ENCODE assay signal across 30 mouse cellular contexts in the genomic region with DNA sequence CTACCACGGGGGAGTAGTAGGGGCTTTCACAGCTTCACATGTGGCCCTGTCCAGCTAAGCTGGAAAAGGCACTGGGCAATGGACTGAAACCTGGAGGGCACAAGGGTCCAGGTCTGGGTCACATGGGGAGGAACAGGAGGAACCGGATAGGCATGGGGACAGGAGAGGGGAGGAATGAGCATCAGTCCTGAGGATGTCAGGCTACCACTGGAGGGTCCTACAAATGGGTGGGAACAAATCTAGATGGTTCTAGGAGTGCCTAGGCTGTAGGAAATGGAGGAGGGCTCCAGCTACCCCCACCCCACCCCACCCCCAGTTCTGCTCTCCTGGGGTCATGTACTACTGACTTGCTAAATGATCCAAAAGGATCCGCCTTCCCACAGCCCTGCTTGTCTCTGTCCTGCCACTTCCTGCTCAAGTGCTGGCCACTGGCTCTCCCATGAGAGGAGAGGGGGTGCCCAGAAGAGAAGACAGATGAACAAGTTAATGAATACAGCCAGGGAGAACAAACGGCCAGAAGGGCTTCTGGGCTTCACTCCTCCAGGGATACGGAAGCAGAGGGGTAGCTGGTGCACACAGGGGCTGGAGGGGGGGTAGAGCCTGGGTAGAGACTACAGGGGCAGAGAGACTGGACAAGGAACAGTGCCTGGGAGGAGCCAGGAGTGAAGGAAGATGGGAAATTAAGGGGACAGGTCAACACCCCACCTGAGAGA. TPM values are rescaled to one million over a fixed set of nuclear protein-coding genes. Genes with fewer than 3 reads are reported as not detected.
DNase-seq lines count a peak whose midpoint lies in the region; ATAC-seq and TF ChIP-seq lines count a peak whose summit lies in the region.
"Had no signal": no experiment of that assay in that cellular context is flagged by ENCODE, and none has a peak within 500 bp of the region (broad histone marks: within the 10 kb centered on the region; RNA-seq: fewer than 3 reads in every experiment).

No protein-coding gene starts in this region.

- no peak for TF ChIP-seq EP300 in liver, postnatal 0 days (IDR thresholded peaks at IDR 0.05; ENCODE audit: low read depth)

- 62% methylated on average over 5 of the region's 5 CpGs for WGBS in liver, postnatal 0 days (ENCODE audit: insufficient replicate concordance)
- 26% methylated on average over 5 of the region's 5 CpGs for WGBS in kidney, embryonic 16.5 days

- H3K9me3 ChIP-seq in liver, postnatal 0 days (ENCODE audit: low read length): no peaks in the 10 kb centered on the region
- H3K9me3 ChIP-seq in kidney, embryonic 16.5 days (ENCODE audit: low read length): no peaks in the 10 kb centered on the region
- H3K9me3 ChIP-seq: embryonic facial prominence, embryonic 13.5 days; forebrain, embryonic 10.5 days; forebrain, embryonic 15.5 days; heart, embryonic 12.5 days; hindbrain, embryonic 15.5 days; limb, embryonic 12.5 days; neural tube, embryonic 12.5 days had no signal

- H3K36me3 ChIP-seq in liver, postnatal 0 days (replicated peaks; ENCODE audit: insufficient read depth, low read length): peaks cover 14% of the 10 kb centered on the region
- H3K36me3 ChIP-seq in kidney, embryonic 16.5 days (ENCODE audit: insufficient read depth, low read length): peaks cover 11% of the 10 kb centered on the region
- H3K36me3 ChIP-seq: embryonic facial prominence, embryonic 13.5 days; forebrain, embryonic 15.5 days; hindbrain, embryonic 15.5 days; limb, embryonic 12.5 days; neural tube, embryonic 12.5 days had no signal

- H3K9ac ChIP-seq in liver, postnatal 0 days (replicated peaks): no peak overlapping the region
- no peak overlapping the region; the same call in 1 of the 2 replicates for H3K9ac ChIP-seq in kidney, embryonic 16.5 days (replicated peaks; ENCODE audit: low read length)
- H3K9ac ChIP-seq: embryonic facial prominence, embryonic 13.5 days; forebrain, embryonic 15.5 days; heart, embryonic 12.5 days; hindbrain, embryonic 15.5 days; neural tube, embryonic 12.5 days had no signal

- no peaks in the 10 kb centered on the region for H3K27me3 ChIP-seq in liver, postnatal 0 days (ENCODE audit: insufficient read depth, low read length)
- H3K27me3 ChIP-seq in kidney, embryonic 16.5 days (ENCODE audit: insufficient read depth, low read length): no peaks in the 10 kb centered on the region
- H3K27me3 ChIP-seq: embryonic facial prominence, embryonic 13.5 days; forebrain, embryonic 15.5 days; heart, embryonic 12.5 days; hindbrain, embryonic 15.5 days; limb, embryonic 12.5 days; neural tube, embryonic 12.5 days had no signal

- TF ChIP-seq CTCF in liver, postnatal 0 days (IDR thresholded peaks at IDR 0.05; ENCODE audit: low read depth): no peak

- no peak for DNase-seq in liver, postnatal 0 days
- no peak for DNase-seq in liver
- peak; percentile 28 for DNase-seq in kidney, adult 18-20 months
- DNase-seq in spleen, adult 12 weeks (ENCODE audit: low spot score): no peak
- no peak for DNase-seq in c-Kit-positive CD71-positive TER-119-positive erythroid progenitor cells, embryonic 14.5 days (ENCODE audit: low spot score)
- DNase-seq in cerebellum, adult 11 months: no peak
- DNase-seq: adrenal gland, postnatal 25 days; cerebellum, adult 8-10 months; cerebellum, postnatal 36 days; embryo, embryonic 11 days; gastrocnemius, postnatal 25 days; heart, adult 11 months; heart, postnatal 4 days; right cerebral cortex, adult 18-20 months; right cerebral cortex, postnatal 4 days; thymus, adult 2 months had no signal

- H3K4me1 ChIP-seq in liver, postnatal 0 days (ENCODE audit: insufficient read depth): peaks cover 11% of the 10 kb centered on the region; the same call in 1 of the 2 replicates
- H3K4me1 ChIP-seq in kidney, embryonic 16.5 days (ENCODE audit: insufficient read depth, low read length): peaks cover 31% of the 10 kb centered on the region
- H3K4me1 ChIP-seq: embryonic facial prominence, embryonic 13.5 days; forebrain, embryonic 15.5 days; hindbrain, embryonic 15.5 days; neural tube, embryonic 12.5 days had no signal

- no peak overlapping the region for H3K4me3 ChIP-seq in liver, postnatal 0 days (ENCODE audit: low read depth, low read length)
- H3K4me3 ChIP-seq in kidney, embryonic 16.5 days (ENCODE audit: low read length): no peak overlapping the region
- H3K4me3 ChIP-seq: embryonic facial prominence, embryonic 13.5 days; forebrain, embryonic 10.5 days; forebrain, embryonic 15.5 days; heart, embryonic 12.5 days; hindbrain, embryonic 15.5 days; limb, embryonic 12.5 days; myocyte; neural tube, embryonic 12.5 days had no signal

- H3K4me2 ChIP-seq in liver, postnatal 0 days (ENCODE audit: low read depth, low read length): 0 out of 2 replicates have a peak overlapping the region, but pooled peaks have one; percentile 56
- H3K4me2 ChIP-seq in kidney, embryonic 16.5 days (replicated peaks; ENCODE audit: low read depth, low read length): no peak overlapping the region
- H3K4me2 ChIP-seq: embryonic facial prominence, embryonic 13.5 days; forebrain, embryonic 15.5 days; heart, embryonic 12.5 days; hindbrain, embryonic 15.5 days; limb, embryonic 12.5 days; liver, embryonic 11.5 days; midbrain, embryonic 11.5 days; neural tube, embryonic 12.5 days had no signal

- ATAC-seq in liver, postnatal 0 days: no peak
- ATAC-seq in kidney, embryonic 16.5 days (ENCODE audit: low FRiP score, low TSS enrichment): peak; percentile 53
- ATAC-seq: forebrain, embryonic 15.5 days; inflammation-experienced regulatory T-cells, adult 6 months; midbrain, embryonic 16.5 days had no signal

- H3K27ac ChIP-seq in liver, postnatal 0 days (ENCODE audit: low read depth): no peak overlapping the region
- peak overlapping the region; percentile 8 for H3K27ac ChIP-seq in kidney, embryonic 16.5 days (ENCODE audit: low read length)
- H3K27ac ChIP-seq: embryonic facial prominence, embryonic 13.5 days; forebrain, embryonic 10.5 days; forebrain, embryonic 15.5 days; hindbrain, embryonic 15.5 days; limb, embryonic 12.5 days; macrophage; neural tube, embryonic 12.5 days had no signal

RNA-seq across cellular contexts. Expression of gene Nbeal2, which starts 11.0 kb away (rescaled TPM):
- polyA plus RNA-seq in liver, postnatal 0 days (2015; fragmentation: Nextera tagmentation; extraction: Ambion mirVana): 1.5 and 2.0 TPM in 2 replicates
- 4.8 and 5.0 TPM in 2 replicates for polyA plus RNA-seq in kidney, embryonic 16.5 days (2015; fragmentation: Nextera tagmentation; extraction: Ambion mirVana)

RNA-seq across cellular contexts. Expression of gene Ccdc12, which starts 13.3 kb away (rescaled TPM):
- 69.3 and 71.1 TPM in 2 replicates for polyA plus RNA-seq in liver, postnatal 0 days (2015; fragmentation: Nextera tagmentation; extraction: Ambion mirVana)
- polyA plus RNA-seq in kidney, embryonic 16.5 days (2015; fragmentation: Nextera tagmentation; extraction: Ambion mirVana): 154 and 155 TPM in 2 replicates

RNA-seq across cellular contexts. Expression of gene Nradd, which starts 18.7 kb away (rescaled TPM):
- 1.3 and 1.4 TPM in 2 replicates for polyA plus RNA-seq in liver, postnatal 0 days (2015; fragmentation: Nextera tagmentation; extraction: Ambion mirVana)
- 60.0 and 61.4 TPM in 2 replicates for polyA plus RNA-seq in kidney, embryonic 16.5 days (2015; fragmentation: Nextera tagmentation; extraction: Ambion mirVana)

Comparison
In these comparisons a context has a peak if more than half of its experiments do, and no peak if none do; other contexts are left out.
1. RNA of gene Nradd, which starts 18.7 kb away (polyA plus RNA-seq): 60.0 to 61.4 TPM in kidney, embryonic 16.5 days; 1.3 to 1.4 TPM in liver, postnatal 0 days; every median in the first group is over 10 times any median in the second.